Mouse (Mus musculus): ENCODE measurements around the gene Masp1.

DNA sequence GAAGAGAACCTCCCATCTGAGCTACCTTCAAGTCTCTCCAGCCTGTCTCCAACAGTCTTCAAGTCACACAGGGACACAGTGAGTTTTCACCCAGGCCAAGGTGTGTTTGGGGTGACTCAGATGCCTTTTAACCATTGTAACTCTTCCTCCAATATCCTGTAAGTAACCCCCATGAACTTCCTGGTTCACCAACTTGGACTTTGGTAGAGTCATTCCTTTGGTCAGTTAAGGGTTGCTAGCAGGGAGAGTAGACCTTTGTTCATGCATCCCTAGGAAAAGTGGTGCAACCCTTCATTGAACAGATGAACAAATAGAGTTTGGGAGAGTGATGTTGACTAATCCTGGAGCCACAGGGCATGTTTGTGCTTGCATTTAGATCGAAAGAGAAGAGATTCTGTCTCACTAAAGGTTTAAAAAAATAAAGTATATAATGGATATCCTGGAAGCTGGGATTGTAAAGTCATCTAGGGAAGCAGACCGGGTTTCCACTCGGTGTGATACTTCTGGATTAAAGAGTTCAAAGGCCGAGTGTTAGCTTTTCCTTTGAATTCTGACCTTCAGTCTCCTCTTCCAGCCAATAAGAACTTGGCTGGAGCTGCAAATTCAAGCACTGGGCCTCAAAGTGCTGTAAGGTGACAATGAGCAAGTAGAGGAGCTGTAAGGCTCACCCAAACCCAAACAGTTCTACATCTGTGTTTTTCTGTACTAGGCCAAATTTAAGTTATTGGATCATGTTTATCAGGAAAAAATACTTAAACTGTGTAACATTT lies 9.3 kb downstream of the Masp1 start:
- TF ChIP-seq POLR2A (IDR thresholded peaks at IDR 0.05; ENCODE audit: insufficient read length, low read depth) (no peak), E2F4 (IDR thresholded peaks at IDR 0.05; ENCODE audit: insufficient read depth) (no peak)
